Mouse (Mus musculus): ENCODE measurements at regions not wholly inside any gene's neighbourhood (a gene's known extent, or its start where the extent isn't known, plus 50 kb on each side); places are given as distances from the start of the nearest gene placed in this dataset.

- Histone ChIP-seq H3K4me3 (replicated peaks; ENCODE audit: low read depth, low read length) (no peak overlapping the region), H3K27me3 (ENCODE audit: control insufficient read depth, insufficient read depth, low read length) (no peaks in the 10 kb centered on the region), H3K4me1 (ENCODE audit: control insufficient read depth, insufficient read depth, low read length) (no peaks in the 10 kb centered on the region), H3K9me3 (ENCODE audit: control insufficient read depth, low read length) (no peaks in the 10 kb centered on the region), H3K36me3 (ENCODE audit: control insufficient read depth, insufficient read depth, low read length) (no peaks in the 10 kb centered on the region), H3K27ac (replicated peaks; ENCODE audit: low read depth, low read length) (no peak overlapping the region), H3K4me2 (ENCODE audit: low read length) (no peak overlapping the region), H3K9ac (replicated peaks; ENCODE audit: low read length) (no peak overlapping the region)
- 77% methylated on average over 6 of the region's 6 CpGs for WGBS
- no peak for ATAC-seq (ENCODE audit: low FRiP score, low TSS enrichment)
- no peak for DNase-seq
Observed at GRCm38 (mm10) chr4:89446156-89446716, 135.4 kb upstream of the Cdkn2b start.

GRCm38 (mm10) chr4:89445214-89446155 lies 134.6 kb upstream of the Cdkn2b start:
- H3K4me2 ChIP-seq (ENCODE audit: low read length) = no peak overlapping the region
- H3K4me3 ChIP-seq (replicated peaks; ENCODE audit: low read depth, low read length) = no peak overlapping the region
- no peaks in the 10 kb centered on the region for H3K4me1 ChIP-seq (ENCODE audit: control insufficient read depth, insufficient read depth, low read length)
- DNase-seq (no peak), ATAC-seq (ENCODE audit: low FRiP score, low TSS enrichment) (no peak)
- H3K9ac ChIP-seq (replicated peaks; ENCODE audit: low read length) = no peak overlapping the region
- H3K27me3 ChIP-seq (ENCODE audit: control insufficient read depth, insufficient read depth, low read length) = no peaks in the 10 kb centered on the region
- H3K27ac ChIP-seq (replicated peaks; ENCODE audit: low read depth, low read length) = no peak overlapping the region
- no peaks in the 10 kb centered on the region for H3K36me3 ChIP-seq (ENCODE audit: control insufficient read depth, insufficient read depth, low read length)
- H3K9me3 ChIP-seq (ENCODE audit: control insufficient read depth, low read length) = no peaks in the 10 kb centered on the region
- 77% methylated on average over 11 of the region's 11 CpGs for WGBS

- Histone ChIP-seq H3K4me1 (ENCODE audit: control insufficient read depth, insufficient read depth, low read length) (no peaks in the 10 kb centered on the region), H3K9ac (replicated peaks; ENCODE audit: low read length) (no peak overlapping the region), H3K27ac (replicated peaks; ENCODE audit: low read depth, low read length) (no peak overlapping the region), H3K4me2 (ENCODE audit: low read length) (no peak overlapping the region), H3K4me3 (replicated peaks; ENCODE audit: low read depth, low read length) (no peak overlapping the region), H3K9me3 (ENCODE audit: control insufficient read depth, low read length) (no peaks in the 10 kb centered on the region), H3K27me3 (ENCODE audit: control insufficient read depth, insufficient read depth, low read length) (no peaks in the 10 kb centered on the region), H3K36me3 (ENCODE audit: control insufficient read depth, insufficient read depth, low read length) (no peaks in the 10 kb centered on the region)
- WGBS = 80% methylated on average over 1 of the region's 1 CpGs
- ATAC-seq (ENCODE audit: low FRiP score, low TSS enrichment) = no peak
- no peak for DNase-seq
Observed at GRCm38 (mm10) chr4:89442526-89442925, 131.7 kb upstream of the Cdkn2b start.

GRCm38 (mm10) chr4:89440821-89441220 lies 130.0 kb upstream of the Cdkn2b start:
- Histone ChIP-seq H3K4me1 (ENCODE audit: control insufficient read depth, insufficient read depth, low read length) (no peaks in the 10 kb centered on the region), H3K9ac (replicated peaks; ENCODE audit: low read length) (no peak overlapping the region), H3K9me3 (ENCODE audit: control insufficient read depth, low read length) (no peaks in the 10 kb centered on the region), H3K4me2 (ENCODE audit: low read length) (no peak overlapping the region), H3K27me3 (ENCODE audit: control insufficient read depth, insufficient read depth, low read length) (no peaks in the 10 kb centered on the region), H3K36me3 (ENCODE audit: control insufficient read depth, insufficient read depth, low read length) (no peaks in the 10 kb centered on the region), H3K27ac (replicated peaks; ENCODE audit: low read depth, low read length) (no peak overlapping the region), H3K4me3 (replicated peaks; ENCODE audit: low read depth, low read length) (no peak overlapping the region)
- ATAC-seq (ENCODE audit: low FRiP score, low TSS enrichment) (no peak), DNase-seq (no peak)
- 82% methylated on average over 3 of the region's 3 CpGs for WGBS

GRCm38 (mm10) chr4:89440326-89440725 lies 129.5 kb upstream of the Cdkn2b start:
- Histone ChIP-seq H3K27ac (replicated peaks; ENCODE audit: low read depth, low read length) (no peak overlapping the region), H3K9me3 (ENCODE audit: control insufficient read depth, low read length) (no peaks in the 10 kb centered on the region), H3K4me1 (ENCODE audit: control insufficient read depth, insufficient read depth, low read length) (no peaks in the 10 kb centered on the region), H3K4me2 (ENCODE audit: low read length) (no peak overlapping the region), H3K27me3 (ENCODE audit: control insufficient read depth, insufficient read depth, low read length) (no peaks in the 10 kb centered on the region), H3K9ac (replicated peaks; ENCODE audit: low read length) (no peak overlapping the region), H3K36me3 (ENCODE audit: control insufficient read depth, insufficient read depth, low read length) (no peaks in the 10 kb centered on the region), H3K4me3 (replicated peaks; ENCODE audit: low read depth, low read length) (no peak overlapping the region)
- no peak for ATAC-seq (ENCODE audit: low FRiP score, low TSS enrichment)
- WGBS = 82% methylated on average over 4 of the region's 4 CpGs
- DNase-seq = no peak

- Histone ChIP-seq H3K9me3 (ENCODE audit: control insufficient read depth, low read length) (no peaks in the 10 kb centered on the region), H3K27me3 (ENCODE audit: control insufficient read depth, insufficient read depth, low read length) (no peaks in the 10 kb centered on the region), H3K27ac (replicated peaks; ENCODE audit: low read depth, low read length) (no peak overlapping the region), H3K4me1 (ENCODE audit: control insufficient read depth, insufficient read depth, low read length) (no peaks in the 10 kb centered on the region), H3K9ac (replicated peaks; ENCODE audit: low read length) (no peak overlapping the region), H3K4me2 (ENCODE audit: low read length) (no peak overlapping the region), H3K36me3 (ENCODE audit: control insufficient read depth, insufficient read depth, low read length) (no peaks in the 10 kb centered on the region), H3K4me3 (replicated peaks; ENCODE audit: low read depth, low read length) (no peak overlapping the region)
- no peak for ATAC-seq (ENCODE audit: low FRiP score, low TSS enrichment)
- no peak for DNase-seq
- 93% methylated on average over 2 of the region's 2 CpGs for WGBS
Observed at GRCm38 (mm10) chr4:89438665-89439064, 127.8 kb upstream of the Cdkn2b start.

- H3K9ac ChIP-seq (replicated peaks; ENCODE audit: low read length) = no peak overlapping the region
- no peaks in the 10 kb centered on the region for H3K4me1 ChIP-seq (ENCODE audit: control insufficient read depth, insufficient read depth, low read length)
- H3K36me3 ChIP-seq (ENCODE audit: control insufficient read depth, insufficient read depth, low read length) = no peaks in the 10 kb centered on the region
- H3K4me3 ChIP-seq (replicated peaks; ENCODE audit: low read depth, low read length) = no peak overlapping the region
- no peaks in the 10 kb centered on the region for H3K9me3 ChIP-seq (ENCODE audit: control insufficient read depth, low read length)
- no peak overlapping the region for H3K27ac ChIP-seq (replicated peaks; ENCODE audit: low read depth, low read length)
- 86% methylated on average over 3 of the region's 3 CpGs for WGBS
- no peak overlapping the region for H3K4me2 ChIP-seq (ENCODE audit: low read length)
- ATAC-seq (ENCODE audit: low FRiP score, low TSS enrichment) (no peak), DNase-seq (no peak)
- H3K27me3 ChIP-seq (ENCODE audit: control insufficient read depth, insufficient read depth, low read length) = no peaks in the 10 kb centered on the region
Observed at GRCm38 (mm10) chr4:89436764-89437163, 125.9 kb upstream of the Cdkn2b start.

GRCm38 (mm10) chr4:89434152-89434551 lies 123.3 kb upstream of the Cdkn2b start:
- H3K4me3 ChIP-seq (replicated peaks; ENCODE audit: low read depth, low read length) = no peak overlapping the region
- no peaks in the 10 kb centered on the region for H3K27me3 ChIP-seq (ENCODE audit: control insufficient read depth, insufficient read depth, low read length)
- H3K9ac ChIP-seq (replicated peaks; ENCODE audit: low read length) = no peak overlapping the region
- no peak overlapping the region for H3K4me2 ChIP-seq (ENCODE audit: low read length)
- DNase-seq (no peak), ATAC-seq (ENCODE audit: low FRiP score, low TSS enrichment) (no peak)
- WGBS = 87% methylated on average over 3 of the region's 3 CpGs
- H3K9me3 ChIP-seq (ENCODE audit: control insufficient read depth, low read length) = no peaks in the 10 kb centered on the region
- H3K4me1 ChIP-seq (ENCODE audit: control insufficient read depth, insufficient read depth, low read length) = no peaks in the 10 kb centered on the region
- H3K36me3 ChIP-seq (ENCODE audit: control insufficient read depth, insufficient read depth, low read length) = no peaks in the 10 kb centered on the region
- H3K27ac ChIP-seq (replicated peaks; ENCODE audit: low read depth, low read length) = no peak overlapping the region

- ATAC-seq (ENCODE audit: low FRiP score, low TSS enrichment) (no peak), DNase-seq (no peak)
Observed at GRCm38 (mm10) chr4:89433528-89433927, 122.7 kb upstream of the Cdkn2b start.

More at GRCm38 (mm10) chr4:89433528-89433927, 122.7 kb upstream of the Cdkn2b start:
- Histone ChIP-seq H3K27me3 (ENCODE audit: control insufficient read depth, insufficient read depth, low read length) (no peaks in the 10 kb centered on the region), H3K9me3 (ENCODE audit: control insufficient read depth, low read length) (no peaks in the 10 kb centered on the region), H3K36me3 (ENCODE audit: control insufficient read depth, insufficient read depth, low read length) (no peaks in the 10 kb centered on the region), H3K27ac (replicated peaks; ENCODE audit: low read depth, low read length) (no peak overlapping the region), H3K4me1 (ENCODE audit: control insufficient read depth, insufficient read depth, low read length) (no peaks in the 10 kb centered on the region), H3K4me2 (ENCODE audit: low read length) (no peak overlapping the region), H3K9ac (replicated peaks; ENCODE audit: low read length) (no peak overlapping the region), H3K4me3 (replicated peaks; ENCODE audit: low read depth, low read length) (no peak overlapping the region)
- 79% methylated on average over 5 of the region's 5 CpGs for WGBS

All from midbrain, embryonic 14.5 days (tissue).